Mouse (Mus musculus) spleen, adult 2 months (tissue): Measurements from ENCODE around the gene Lrmda. TPM values are rescaled to one million over a fixed set of nuclear protein-coding genes. Genes with fewer than 3 reads are reported as not detected.

ENCODE experiments used
- DNase-seq, 2 experiments: peaks; one replicate each; pipeline versions ENCODE4 v3.0.0 to v3.0.0-alpha.2; 2012 to 2021; ENCODE audit warnings: low spot score in 2 of 2, low read depth in 1 of 2
- H3K27ac ChIP-seq: fragments of 200-500 bp; 2 replicates; pipeline ENCODE4 v1.5.1; 2012; ENCODE audit warnings: low read length, inconsistent platforms; ENCODE audit not compliant: insufficient read depth
- H3K27me3 ChIP-seq: fragments of 200-500 bp; 2 replicates; pipeline ENCODE4 v1.6.1; 2012; ENCODE audit warnings: mild to moderate bottlenecking, moderate library complexity, low read length, inconsistent platforms; ENCODE audit not compliant: control insufficient read depth, insufficient read depth
- H3K36me3 ChIP-seq: fragments of 200-500 bp; 2 replicates; pipeline ENCODE4 v1.6.1; 2012; ENCODE audit warnings: mild to moderate bottlenecking, low read length, inconsistent platforms; ENCODE audit not compliant: control insufficient read depth, insufficient read depth
- H3K4me1 ChIP-seq: fragments of 200-500 bp; 2 replicates; pipeline ENCODE4 v1.6.1; 2011; ENCODE audit warnings: inconsistent platforms; ENCODE audit not compliant: control insufficient read depth, insufficient read depth, insufficient read length
- H3K4me3 ChIP-seq: fragments of 200-500 bp; 2 replicates; pipeline ENCODE4 v1.5.1; 2011; ENCODE audit warnings: mild to moderate bottlenecking, inconsistent platforms; ENCODE audit not compliant: insufficient read depth, insufficient read length; ENCODE audit errors: extremely low read depth
- CTCF ChIP-seq: fragments of 200-500 bp; IDR thresholded peaks from 2 replicates; pipeline ENCODE4 v1.5.1; 2011; ENCODE audit warnings: mild to moderate bottlenecking, inconsistent platforms; ENCODE audit not compliant: insufficient read depth, insufficient read length, insufficient replicate concordance; ENCODE audit errors: extremely low read depth
- POLR2A ChIP-seq: fragments of 200-500 bp; IDR thresholded peaks from 2 replicates; pipeline ENCODE4 v1.6.1; 2011; ENCODE audit warnings: low read depth, low read length, inconsistent platforms
- WGBS: fragments of 180-500 bp; shearing (Covaris S2); methylation state at CpG from one replicate; pipeline ENCODE4 v1.1.7; 2018; 5-methylcytosine and 5-hydroxymethylcytosine counted together
- polyA plus RNA-seq: library from polyadenylated mRNA; depleted of rRNA; stranded (reverse); fragments of >200 nt; gene quantifications from 2 replicates; pipeline ENCODE4 v1.2.3, GENCODE M21; 2012

Gene Lrmda
- polyA plus RNA-seq, 1 experiment: 0.37 TPM

DNA sequence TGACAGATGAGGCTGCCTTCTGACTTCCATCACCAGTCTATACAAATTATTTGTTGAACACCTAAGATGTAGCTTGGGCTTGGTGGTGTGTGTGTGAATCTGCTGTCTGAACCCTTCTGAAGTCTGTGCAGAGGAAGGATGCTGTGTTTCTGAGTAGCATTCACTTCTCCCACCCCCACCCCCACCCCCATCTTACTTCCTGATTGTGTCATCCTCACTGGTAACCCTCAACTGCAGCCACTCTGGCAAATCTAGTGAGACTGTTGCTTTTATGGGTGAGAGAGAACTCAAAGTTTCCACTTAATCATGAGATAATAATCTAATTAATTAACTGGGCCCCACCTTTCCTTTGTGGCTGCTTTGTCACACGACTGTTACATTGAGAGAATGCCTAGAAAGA is 1025.8 kb downstream of the Lrmda start:
- TF ChIP-seq CTCF (no peak), POLR2A (no peak)
- Histone ChIP-seq H3K4me1 (no peaks in the 10 kb centered on the region), H3K4me3 (no peak overlapping the region), H3K36me3 (no peaks in the 10 kb centered on the region), H3K27me3 (no peaks in the 10 kb centered on the region), H3K27ac (no peak overlapping the region)
- WGBS: 34% methylated on average over 1 of the region's 1 CpGs
- DNase-seq: no peak

DNA sequence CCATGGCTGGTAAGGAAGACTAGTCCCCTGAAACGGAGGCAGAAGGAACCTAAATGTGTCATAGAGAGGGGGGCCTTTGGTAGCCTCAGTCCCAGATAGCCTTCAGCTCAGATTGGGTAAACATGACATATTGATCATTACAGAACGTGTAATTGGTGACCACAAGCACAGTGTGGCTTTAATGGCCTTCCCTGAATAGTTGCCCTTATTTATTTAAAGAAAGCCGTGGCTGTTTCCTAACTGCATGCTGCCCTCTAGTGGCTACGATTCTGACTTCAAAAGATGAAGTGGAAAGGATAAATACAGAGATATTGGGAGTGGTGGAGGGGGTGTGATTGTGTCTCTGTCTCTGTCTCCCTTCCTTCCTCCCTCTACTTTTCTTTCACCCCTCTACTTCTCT is 1026.8 kb downstream of the Lrmda start:
- DNase-seq: no peak
- TF ChIP-seq POLR2A (no peak), CTCF (no peak)
- H3K4me1 ChIP-seq: no peaks in the 10 kb centered on the region
- H3K27ac ChIP-seq: no peak overlapping the region
- H3K27me3 ChIP-seq: no peaks in the 10 kb centered on the region
- no peak overlapping the region for H3K4me3 ChIP-seq
- 28% methylated on average over 4 of the region's 4 CpGs for WGBS
- H3K36me3 ChIP-seq: no peaks in the 10 kb centered on the region

GRCm38 (mm10) chr14:23051441-23051840 is 1031.9 kb downstream of the Lrmda start:
- DNase-seq: no peak
- 81% methylated on average over 7 of the region's 7 CpGs for WGBS
- TF ChIP-seq CTCF (no peak), POLR2A (no peak)

DNA sequence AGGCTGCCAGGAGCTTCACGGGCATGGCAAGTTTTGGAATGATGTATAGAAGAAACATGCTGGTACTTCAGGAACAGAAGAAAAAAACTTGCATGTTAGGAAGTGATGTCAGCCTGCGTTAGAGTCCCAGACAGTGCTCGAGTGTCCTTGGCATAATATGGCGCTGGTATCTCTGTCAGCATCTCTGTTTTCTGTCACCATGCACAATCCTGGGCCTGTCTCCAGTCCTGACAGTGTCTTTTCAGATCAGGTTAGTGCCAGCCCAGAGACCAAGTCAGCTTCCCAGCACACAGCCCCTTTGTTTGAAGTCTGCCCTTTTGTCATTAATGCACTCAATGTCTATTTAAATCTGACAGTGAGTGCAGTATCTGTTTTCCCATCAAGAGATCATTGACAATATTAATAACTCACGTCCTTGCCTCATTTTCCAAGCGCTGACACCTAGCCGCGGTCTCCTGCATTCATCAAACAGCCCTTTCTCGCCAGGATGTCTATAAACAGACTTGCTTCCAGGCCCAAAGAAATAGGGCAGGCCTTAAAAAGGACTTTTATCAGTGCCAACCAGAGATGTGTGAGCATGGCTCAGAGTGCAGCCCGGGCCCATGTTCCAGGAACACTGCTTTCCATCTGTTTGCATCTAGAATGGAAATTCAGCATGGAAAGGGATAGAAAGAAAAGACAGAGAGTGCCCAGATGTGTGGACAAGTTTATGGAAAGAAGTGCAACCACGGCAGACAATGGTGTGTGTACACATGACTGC is 1033.5 kb downstream of the Lrmda start:
- WGBS: 87% methylated on average over 11 of the region's 11 CpGs
- no peaks in the 10 kb centered on the region for H3K4me1 ChIP-seq
- no peak for TF ChIP-seq POLR2A
- TF ChIP-seq CTCF: no peak
- H3K4me3 ChIP-seq: no peak overlapping the region
- no peak overlapping the region for H3K27ac ChIP-seq
- H3K27me3 ChIP-seq: no peaks in the 10 kb centered on the region
- no peaks in the 10 kb centered on the region for H3K36me3 ChIP-seq
- no peak for DNase-seq

More at GRCm38 (mm10) chr14:23051441-23051840, 1031.9 kb downstream of the Lrmda start:
- Histone ChIP-seq H3K27ac (no peak overlapping the region), H3K36me3 (no peaks in the 10 kb centered on the region), H3K4me3 (no peak overlapping the region), H3K4me1 (no peaks in the 10 kb centered on the region), H3K27me3 (no peaks in the 10 kb centered on the region)

DNA sequence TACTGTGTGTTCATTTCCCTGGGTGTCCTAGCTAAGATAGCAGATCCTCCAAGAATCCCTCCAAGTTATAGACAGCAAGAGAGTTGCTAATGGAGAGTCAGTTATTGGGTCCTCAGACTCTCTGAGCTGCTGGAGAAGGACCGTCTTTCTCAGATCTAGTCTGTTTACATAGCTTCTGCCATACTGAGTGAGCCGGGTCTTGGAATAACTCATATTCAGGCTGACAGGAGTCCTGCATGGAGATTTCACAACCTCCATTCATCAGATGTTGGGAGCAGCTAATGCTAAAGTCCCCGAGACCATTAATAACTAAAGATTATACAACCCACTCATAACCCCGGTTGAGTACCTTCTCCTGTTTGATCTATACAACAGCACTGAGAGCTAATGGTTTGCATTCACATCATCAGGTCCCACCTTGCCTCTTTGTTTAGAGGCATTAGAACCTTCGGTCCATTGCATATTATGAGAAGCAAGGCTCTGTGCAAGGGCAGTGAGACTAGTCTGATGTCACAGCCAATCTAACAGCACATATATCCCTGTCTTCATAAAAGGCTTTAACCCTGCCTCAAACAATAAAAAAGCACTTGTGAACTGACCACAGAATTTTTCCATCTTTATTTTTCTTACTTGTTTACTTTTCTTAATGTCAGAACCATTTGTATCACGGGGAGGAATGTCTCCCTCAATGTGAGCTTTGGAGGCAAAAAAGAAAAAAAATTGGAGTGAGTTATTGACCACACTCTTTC is 1037.9 kb downstream of the Lrmda start:
- Histone ChIP-seq H3K27ac (no peak overlapping the region), H3K4me3 (no peak overlapping the region), H3K27me3 (no peaks in the 10 kb centered on the region), H3K4me1 (no peaks in the 10 kb centered on the region), H3K36me3 (no peaks in the 10 kb centered on the region)
- DNase-seq: no peak
- TF ChIP-seq CTCF: no peak
- WGBS: 90% methylated on average over 6 of the region's 6 CpGs

- WGBS: 84% methylated on average over 2 of the region's 2 CpGs
- DNase-seq: no peak
- no peak for TF ChIP-seq CTCF
- no peak for TF ChIP-seq POLR2A
- Histone ChIP-seq H3K4me1 (no peaks in the 10 kb centered on the region), H3K36me3 (no peaks in the 10 kb centered on the region), H3K27ac (no peak overlapping the region), H3K4me3 (no peak overlapping the region), H3K27me3 (no peaks in the 10 kb centered on the region)
Measured at GRCm38 (mm10) chr14:23057987-23058386, 1038.5 kb downstream of the Lrmda start.

GRCm38 (mm10) chr14:23078719-23079118 is 1059.2 kb downstream of the Lrmda start:
- Histone ChIP-seq H3K36me3 (no peaks in the 10 kb centered on the region), H3K4me3 (no peak overlapping the region), H3K4me1 (no peaks in the 10 kb centered on the region), H3K27ac (no peak overlapping the region), H3K27me3 (no peaks in the 10 kb centered on the region)
- no peak for DNase-seq
- 65% methylated on average over 1 of the region's 1 CpGs for WGBS
- TF ChIP-seq POLR2A (no peak), CTCF (no peak)
